Mouse (Mus musculus) ES-E14 (cell line): Measurements from ENCODE around the gene Rad51c.

Source experiments
- CHD2 ChIP-seq: IDR thresholded peaks from 2 replicates; pipeline ENCODE4 v1.6.1; 2014; ENCODE audit warnings: mild to moderate bottlenecking, low read depth, low read length, inconsistent platforms
- MAFK ChIP-seq: IDR thresholded peaks from 2 replicates; pipeline ENCODE4 v1.6.1; 2014; ENCODE audit warnings: mild to moderate bottlenecking, low read depth, low read length, inconsistent platforms; ENCODE audit not compliant: insufficient read depth

GRCm38 (mm10) chr11:87444735-87445428 lies 40.1 kb upstream of the Rad51c start:
- no peak for TF ChIP-seq CHD2
- no peak for TF ChIP-seq MAFK
